Mouse (Mus musculus): ENCODE results near the gene Coq7. TPM values are rescaled to one million over a fixed set of nuclear protein-coding genes. Genes with fewer than 3 reads are reported as not detected.

Coq7 gene
- 65.8 and 74.6 TPM in 2 replicates for total RNA-seq (2021)
- long read RNA-seq, experiment 1, transcript Coq7-201 (6 exons, 914 nt) = major isoform, 73 of 77 reads
- long read RNA-seq, experiment 1, partial matches to known transcripts = 2 of 77 reads
- long read RNA-seq, experiment 1, other reads (novel, unspliced or antisense) = 1 of 77 reads
- long read RNA-seq, experiment 2, transcript Coq7-201 (6 exons, 914 nt) = major isoform, 85 of 88 reads
- long read RNA-seq, experiment 2, partial matches to known transcripts = 3 of 88 reads
- long read RNA-seq, experiment 2, other reads (novel, unspliced or antisense) = 0 of 88 reads

DNA sequence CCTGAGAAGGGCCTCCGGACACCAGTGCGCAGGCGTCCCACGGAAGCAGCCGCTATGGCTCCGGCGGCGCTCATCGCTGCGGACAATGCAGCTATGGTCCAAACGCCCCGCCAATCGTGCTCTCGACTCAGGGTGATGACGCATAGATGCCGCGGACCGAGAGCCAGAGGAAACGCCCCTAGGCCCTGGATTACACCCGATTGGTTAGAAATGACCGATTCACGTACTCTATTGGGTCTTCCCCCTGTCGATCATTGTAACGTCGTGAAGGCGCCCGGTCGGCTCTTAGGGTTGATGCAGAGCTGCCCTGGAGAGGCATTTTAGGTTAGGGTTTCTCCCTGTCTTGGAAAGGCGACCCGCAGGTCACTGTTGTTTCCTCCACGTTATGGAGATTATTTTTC is at the start of gene Coq7:
Gene Coq7, minus strand, starts transcription at position 179 of the 401 bp plus-strand sequence.
- peak; percentile 95 for DNase-seq

- no peak for DNase-seq
Measured at GRCm38 (mm10) chr7:118579938-118580337, 46.8 kb upstream of the Coq7 start.

DNA sequence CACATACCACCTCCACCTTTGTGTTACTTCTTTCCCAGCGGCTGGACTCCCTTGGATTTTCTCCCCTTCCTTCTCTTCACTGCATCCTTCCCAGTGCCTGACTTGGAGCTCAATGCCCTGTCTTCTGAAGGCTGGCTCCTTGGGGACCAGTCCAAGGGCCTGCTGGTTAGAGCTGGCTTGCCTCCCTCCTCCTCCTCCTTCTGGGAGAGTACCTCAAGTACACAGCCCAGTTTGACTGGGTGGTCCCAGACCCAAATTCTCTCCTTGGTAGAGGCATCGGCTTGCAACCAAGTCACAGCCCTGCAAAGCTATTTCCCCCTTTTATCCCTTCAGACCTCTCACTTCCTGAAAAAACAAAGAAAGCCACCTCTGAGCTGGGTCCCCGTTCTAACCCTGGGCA is 45.1 kb upstream of the Coq7 start:
- DNase-seq = no peak

DNA sequence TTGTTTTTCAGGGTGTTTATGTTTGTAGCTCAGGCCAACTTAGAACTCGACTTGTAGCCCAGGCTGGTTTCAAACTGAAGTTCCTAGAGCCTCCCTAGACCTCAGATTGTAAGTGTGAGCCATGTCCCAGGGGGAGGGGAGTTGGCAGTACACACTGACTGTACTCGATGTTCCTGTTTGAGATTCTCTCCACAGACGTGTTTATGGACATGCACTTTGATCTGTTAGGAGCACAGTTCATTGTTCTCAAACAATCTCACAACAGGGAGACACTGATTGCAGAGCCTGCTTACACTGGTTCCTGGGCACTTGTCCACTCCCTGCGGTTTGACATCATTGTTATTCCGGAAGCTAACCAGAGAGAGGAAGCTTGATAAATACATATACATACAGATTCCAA is 38.9 kb upstream of the Coq7 start:
- peak; percentile 41 for DNase-seq

DNA sequence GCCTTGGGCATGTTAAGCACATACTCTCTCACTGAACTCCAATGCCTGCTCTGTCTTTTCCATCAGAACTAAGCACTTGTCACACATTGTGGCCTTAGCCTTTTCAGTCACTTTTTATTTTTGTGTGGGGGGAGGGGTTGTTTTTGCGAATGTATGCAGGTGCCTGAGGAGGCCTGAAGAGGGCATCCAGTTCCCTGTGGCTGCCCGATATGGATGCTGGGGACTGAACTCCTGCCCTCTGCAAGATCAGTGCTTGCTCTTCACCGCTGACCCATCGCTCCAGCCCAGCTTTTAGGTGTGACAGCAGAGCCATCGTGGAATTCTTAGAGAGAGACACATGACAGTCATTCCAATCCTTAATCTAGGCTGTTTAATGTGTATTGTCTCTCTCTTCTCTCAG is 38.2 kb upstream of the Coq7 start:
- no peak for DNase-seq

GRCm38 (mm10) chr7:118569121-118569543 is 36.0 kb upstream of the Coq7 start:
- no peak for DNase-seq

DNA sequence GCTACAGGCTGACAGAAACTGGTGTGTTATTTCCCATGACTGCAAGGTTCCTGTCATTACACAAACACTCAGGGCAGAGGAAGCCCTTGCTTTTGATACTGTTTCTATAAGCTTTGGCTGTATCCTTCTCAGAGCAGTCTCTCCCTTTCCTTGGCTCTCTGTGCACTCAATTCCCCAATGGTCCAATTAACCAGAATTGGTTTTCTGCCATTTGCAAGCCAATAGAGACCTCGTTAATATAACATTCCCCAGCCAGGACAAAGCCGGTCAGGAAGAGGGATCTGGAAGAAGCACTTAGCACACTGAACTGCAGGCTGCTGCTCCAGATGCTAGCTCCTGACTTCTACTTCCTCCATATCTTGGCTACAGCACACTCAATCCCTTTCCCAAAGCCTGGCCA is 21.1 kb upstream of the Coq7 start:
- DNase-seq = no peak

- no peak for DNase-seq
Measured at GRCm38 (mm10) chr7:118553881-118554280, 20.7 kb upstream of the Coq7 start.

DNA sequence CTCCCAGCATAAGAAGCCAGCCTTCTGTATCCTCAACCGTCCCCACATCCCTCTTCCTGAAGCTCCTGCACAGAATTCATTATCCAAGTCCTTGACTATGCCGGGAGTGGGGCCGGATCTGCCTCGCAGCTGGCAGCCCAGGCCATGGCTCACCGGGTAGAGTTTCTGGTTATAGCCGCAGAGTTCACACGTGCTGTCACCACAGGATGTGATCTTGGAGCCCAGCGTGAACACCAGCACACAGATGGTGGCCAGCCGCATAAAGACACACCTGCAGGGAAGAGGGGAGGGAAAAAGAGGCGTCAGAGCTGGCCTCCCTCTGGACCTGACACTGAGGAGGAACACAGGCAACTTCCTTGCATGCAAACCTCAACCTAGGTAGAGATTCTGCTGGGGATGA is 14.3 kb upstream of the Coq7 start:
- DNase-seq = no peak

- DNase-seq = no peak
Measured at GRCm38 (mm10) chr7:118544128-118544527, 11.0 kb upstream of the Coq7 start.

GRCm38 (mm10) chr7:118535076-118535475 is 1.9 kb upstream of the Coq7 start:
- DNase-seq = no peak

DNA sequence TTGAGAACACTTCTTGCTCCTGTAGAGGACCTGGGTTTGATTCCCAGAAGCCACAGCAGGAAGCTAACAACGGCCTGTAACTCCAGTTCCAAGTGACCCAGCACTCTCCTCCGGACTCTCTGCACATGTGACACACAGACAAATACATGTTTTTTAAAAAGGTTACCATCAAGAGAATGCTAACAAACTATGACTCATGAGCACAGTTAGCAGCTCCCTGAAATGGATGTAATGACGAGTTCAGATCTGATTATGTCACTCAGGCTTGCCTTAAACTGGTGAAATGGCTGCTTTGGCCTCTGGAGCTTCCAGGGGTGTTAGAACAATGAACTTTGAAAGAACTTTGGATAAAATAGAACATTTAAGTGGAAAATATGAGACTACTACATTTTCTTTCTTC is 1.2 kb upstream of the Coq7 start:
- no peak for DNase-seq

GRCm38 (mm10) chr7:118532519-118533177 is 508 bp downstream of the Coq7 start:
- DNase-seq = peak; percentile 99

- DNase-seq = no peak
Measured at GRCm38 (mm10) chr7:118526967-118527366, 6.2 kb downstream of the Coq7 start.

- DNase-seq = no peak
Measured at GRCm38 (mm10) chr7:118522077-118522476, 11.1 kb downstream of the Coq7 start.

- DNase-seq = no peak
Measured at GRCm38 (mm10) chr7:118519661-118520060, 13.5 kb downstream of the Coq7 start.

GRCm38 (mm10) chr7:118518687-118519086 is 14.5 kb downstream of the Coq7 start:
- DNase-seq = peak; percentile 89

- no peak for DNase-seq
Measured at GRCm38 (mm10) chr7:118517819-118518218, 15.3 kb downstream of the Coq7 start.

GRCm38 (mm10) chr7:118508556-118508955 is 24.6 kb downstream of the Coq7 start:
- no peak for DNase-seq

- no peak for DNase-seq
Measured at GRCm38 (mm10) chr7:118503844-118504243, 29.3 kb downstream of the Coq7 start.

DNA sequence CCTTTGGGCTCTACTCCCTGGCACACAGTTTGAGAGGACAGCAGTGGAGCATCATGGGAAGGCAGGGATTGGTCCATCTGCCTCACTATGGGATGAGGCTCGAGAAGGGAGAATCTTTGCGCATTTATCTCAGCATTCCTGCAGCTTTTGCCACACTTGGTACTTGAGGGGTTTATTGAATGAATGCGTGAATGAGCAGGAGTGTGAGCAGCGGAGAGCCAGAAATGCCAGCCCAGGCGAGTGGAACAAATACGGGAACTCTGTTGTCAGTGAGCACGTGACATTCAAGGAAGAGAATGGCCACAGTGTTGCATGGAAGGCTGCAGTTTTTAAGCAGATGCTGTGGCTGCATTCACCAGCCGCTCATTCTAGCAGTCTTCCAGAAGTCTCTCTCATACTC is 30.8 kb downstream of the Coq7 start:
- no peak for DNase-seq

GRCm38 (mm10) chr7:118499784-118500435 is 33.2 kb downstream of the Coq7 start:
- no peak for DNase-seq

DNA sequence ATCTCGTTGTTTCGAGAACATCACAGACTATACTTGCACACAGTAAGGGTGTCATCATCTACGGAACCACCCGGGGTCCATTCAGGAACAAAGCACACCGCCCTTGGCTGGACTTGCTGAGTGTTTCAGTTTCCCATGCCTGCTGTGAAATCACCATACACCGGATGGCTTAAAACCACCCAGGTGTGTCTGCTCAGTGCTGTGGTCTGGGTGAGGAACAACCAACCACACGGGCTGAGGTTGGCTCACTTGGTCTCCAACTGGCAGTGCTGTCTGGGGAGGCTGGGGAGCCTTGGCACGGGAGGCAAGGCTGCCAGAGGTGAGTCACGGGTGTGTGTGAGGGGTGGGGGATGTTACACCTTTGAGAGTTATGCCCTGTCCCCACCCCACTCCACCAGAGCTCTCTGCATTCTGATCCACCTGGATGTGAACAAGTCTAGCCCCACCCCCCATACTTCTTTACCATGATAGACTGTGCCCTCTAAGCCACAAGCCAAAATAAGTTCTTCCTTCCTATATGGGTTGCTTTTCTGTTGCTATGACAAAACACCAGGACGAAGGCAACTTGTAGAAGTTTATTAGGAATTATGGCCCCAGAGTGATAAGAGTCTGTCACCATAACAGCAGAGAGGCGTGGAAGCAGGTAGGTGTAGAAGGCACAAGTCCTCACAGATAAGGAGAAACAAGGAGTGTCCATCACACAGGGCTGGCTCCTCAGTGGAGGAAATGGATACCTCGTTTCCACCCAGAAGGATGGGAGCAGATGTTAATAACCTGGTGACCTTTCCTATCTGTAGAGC is 34.0 kb downstream of the Coq7 start:
- DNase-seq = no peak
